18 mouse cellular contexts compared by ENCODE assay signal in genomic region chr2:80396864-80397263, GRCm38 (mm10). TPM values are rescaled to one million over a fixed set of nuclear protein-coding genes. Genes with fewer than 3 reads are reported as not detected.
"Had no signal": no experiment of that assay in that cellular context is flagged by ENCODE, and none has a peak within 500 bp of the region (broad histone marks: within the 10 kb centered on the region; RNA-seq: fewer than 3 reads in every experiment).

No protein-coding gene starts in this region.

- ATAC-seq: midbrain, embryonic 15.5 days had no signal

- H3K4me2 ChIP-seq: kidney, embryonic 15.5 days; liver, embryonic 13.5 days; midbrain, embryonic 12.5 days; midbrain, embryonic 15.5 days; neural tube, embryonic 12.5 days; neural tube, embryonic 15.5 days had no signal

- H3K36me3 ChIP-seq: kidney, embryonic 15.5 days; liver, embryonic 13.5 days; midbrain, embryonic 12.5 days; midbrain, embryonic 15.5 days; neural tube, embryonic 12.5 days; neural tube, embryonic 15.5 days had no signal

- H3K9me3 ChIP-seq: kidney, embryonic 15.5 days; liver, embryonic 13.5 days; midbrain, embryonic 12.5 days; midbrain, embryonic 15.5 days; neural tube, embryonic 12.5 days; neural tube, embryonic 15.5 days had no signal

- H3K27ac ChIP-seq: kidney, embryonic 15.5 days; left cerebral cortex, adult 2 months; liver, embryonic 13.5 days; macrophage; midbrain, embryonic 12.5 days; midbrain, embryonic 15.5 days; neural tube, embryonic 12.5 days; neural tube, embryonic 15.5 days had no signal

- H3K4me1 ChIP-seq: liver, embryonic 13.5 days; midbrain, embryonic 15.5 days had no signal

- H3K27me3 ChIP-seq: kidney, embryonic 15.5 days; liver, embryonic 13.5 days; midbrain, embryonic 15.5 days had no signal

- DNase-seq: kidney, adult 11 months; kidney, adult 8-10 months; kidney, postnatal 10 days; kidney, postnatal 36 days; liver, embryonic 13.5 days; lung, adult 2 months; retina, postnatal 1 day; right cerebral cortex, postnatal 25 days; spleen, adult 18-20 months; thymus, adult 18-20 months; thymus, postnatal 36 days had no signal

- H3K4me3 ChIP-seq: kidney, embryonic 15.5 days; left cerebral cortex, adult 2 months; liver, embryonic 13.5 days; midbrain, embryonic 12.5 days; midbrain, embryonic 15.5 days; neural tube, embryonic 12.5 days; neural tube, embryonic 15.5 days had no signal

- H3K9ac ChIP-seq: kidney, embryonic 15.5 days; liver, embryonic 13.5 days; midbrain, embryonic 12.5 days; midbrain, embryonic 15.5 days; neural tube, embryonic 12.5 days; neural tube, embryonic 15.5 days had no signal

RNA-seq across cellular contexts. Expression of gene Frzb, which starts 50.6 kb away (rescaled TPM):
- polyA plus RNA-seq: macrophage had no signal
